Mouse (Mus musculus): ENCODE measurements around the gene Clrn1. TPM values are rescaled to one million over a fixed set of nuclear protein-coding genes. Genes with fewer than 3 reads are reported as not detected.

Clrn1 gene
- total RNA-seq, 2 experiments from 2014 or later: not detected

- no peak for DNase-seq
Measured at GRCm38 (mm10) chr3:58831586-58831985, 53.6 kb downstream of the Clrn1 start.

GRCm38 (mm10) chr3:58829926-58830325, 55.2 kb downstream of the Clrn1 start:
- DNase-seq: no peak

DNA sequence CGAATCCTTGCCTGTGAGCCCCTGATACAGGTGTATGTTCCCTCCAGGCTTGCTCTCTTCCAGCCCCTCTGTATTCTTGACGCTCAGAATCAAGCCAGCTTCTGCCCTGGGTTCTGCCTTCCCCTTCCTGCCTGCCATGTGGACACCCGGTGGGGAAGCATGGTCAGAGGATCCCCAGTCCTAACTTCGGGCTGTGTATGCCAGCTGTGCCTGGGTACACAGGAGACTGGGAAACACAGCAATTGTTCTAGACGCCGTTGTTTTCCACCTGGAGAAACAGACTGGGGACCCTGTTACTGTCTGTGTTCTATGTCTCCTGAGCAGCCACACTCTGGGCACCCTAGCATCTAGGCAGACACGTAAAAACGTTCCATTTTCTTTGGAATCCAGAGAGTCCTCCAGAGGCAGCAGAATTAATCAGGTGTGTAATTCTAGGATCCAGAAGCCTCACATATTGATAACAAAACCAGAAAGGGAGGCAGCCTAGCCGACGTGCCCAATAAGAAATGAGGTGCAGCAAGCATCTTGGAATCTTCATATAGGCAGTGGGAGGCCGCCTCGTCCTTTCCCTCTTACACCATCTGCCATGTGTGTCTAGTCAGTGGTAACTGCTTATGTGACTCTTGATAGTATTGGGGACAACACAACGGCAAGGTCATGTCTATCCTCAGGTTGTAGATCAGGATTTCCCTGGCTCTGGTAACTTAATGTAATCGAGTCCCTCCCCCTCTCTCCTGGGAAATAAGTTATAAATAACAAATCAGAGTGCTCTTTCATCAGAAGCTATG, 56.6 kb downstream of the Clrn1 start:
- no peak for DNase-seq

DNA sequence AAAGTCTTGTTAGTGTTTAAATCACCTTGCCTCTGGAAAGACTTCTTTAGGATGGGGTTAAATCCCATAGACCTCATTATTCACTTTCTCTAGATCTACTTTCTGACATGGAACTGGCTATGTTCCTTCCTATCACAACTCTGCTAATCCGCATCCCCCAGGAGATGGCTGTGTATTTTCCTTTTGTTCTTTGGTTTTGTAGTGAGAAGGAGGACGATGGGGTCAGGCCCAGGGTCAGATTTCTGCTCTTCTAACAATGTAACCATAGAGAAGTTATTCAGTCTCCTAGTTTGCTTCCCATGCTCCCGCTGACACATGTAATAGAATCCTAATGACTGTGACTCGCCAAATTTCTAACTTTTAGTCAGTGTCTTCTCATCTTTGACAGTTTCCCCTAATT, 58.9 kb downstream of the Clrn1 start:
- no peak for DNase-seq

DNA sequence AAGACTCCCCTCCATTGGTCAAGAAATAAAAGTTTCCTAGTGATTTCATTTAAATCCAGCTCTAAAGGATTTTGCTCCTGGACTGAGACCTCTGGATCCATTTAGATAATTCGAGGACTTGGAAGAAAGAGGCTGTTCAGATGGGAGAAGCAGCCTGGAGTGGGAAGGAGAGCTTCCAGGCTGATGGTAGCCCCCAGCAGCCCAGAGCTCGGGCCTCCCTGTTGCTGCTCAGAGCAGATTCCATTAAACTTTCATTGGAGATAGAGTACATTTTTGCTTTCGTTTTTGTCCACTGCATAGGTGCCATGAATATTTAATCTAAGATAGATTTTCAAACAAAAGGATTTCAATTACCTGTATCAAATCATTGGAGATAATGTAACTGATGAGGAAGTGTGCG, 62.9 kb downstream of the Clrn1 start, which contains the start of gene Mindy4b-ps:
Gene Mindy4b-ps, minus strand, starts transcription at position 101 of the 400 bp plus-strand sequence.
- no peak for DNase-seq

DNA sequence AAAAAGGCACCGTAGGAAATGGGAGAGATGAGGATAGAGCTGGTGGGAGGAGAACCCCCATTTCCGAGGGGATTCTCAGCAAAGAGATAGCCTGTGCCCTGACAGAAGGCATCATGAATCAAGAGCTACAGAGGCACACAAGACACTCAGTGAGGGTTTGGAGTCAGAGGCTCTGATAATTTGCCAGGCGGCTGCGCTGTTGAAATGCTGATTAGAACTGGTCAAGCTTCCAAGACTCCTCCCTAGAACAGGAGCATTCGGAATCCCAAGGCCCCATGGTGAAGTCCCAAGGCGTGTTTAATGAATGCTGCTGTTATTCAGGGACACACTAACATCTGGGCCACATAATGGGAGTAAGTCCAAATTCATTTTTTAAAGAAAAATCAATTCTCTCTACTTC, 67.8 kb downstream of the Clrn1 start:
- peak; percentile 12 for DNase-seq

GRCm38 (mm10) chr3:58814191-58814590, 70.9 kb downstream of the Clrn1 start:
- no peak for DNase-seq

DNA sequence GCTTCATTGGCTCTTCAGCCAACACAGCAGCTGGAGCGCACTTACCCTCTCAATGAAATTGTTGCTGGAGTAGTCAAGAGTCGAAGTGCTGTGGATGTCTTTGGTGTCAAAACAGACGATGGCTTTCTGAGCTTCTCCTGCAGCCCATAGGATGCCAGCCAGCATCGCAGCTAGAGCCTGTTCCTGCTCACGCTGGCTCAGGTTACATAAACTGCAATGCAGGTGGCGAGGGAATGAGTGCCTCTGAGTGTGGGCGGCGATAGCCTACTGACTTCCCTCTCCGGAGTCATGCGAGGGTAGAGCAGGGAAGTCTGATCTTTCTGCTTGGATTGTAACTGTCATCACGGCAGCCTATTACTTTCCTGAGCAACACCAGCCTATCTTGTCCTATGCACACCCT, 74.8 kb downstream of the Clrn1 start:
- DNase-seq: no peak

DNA sequence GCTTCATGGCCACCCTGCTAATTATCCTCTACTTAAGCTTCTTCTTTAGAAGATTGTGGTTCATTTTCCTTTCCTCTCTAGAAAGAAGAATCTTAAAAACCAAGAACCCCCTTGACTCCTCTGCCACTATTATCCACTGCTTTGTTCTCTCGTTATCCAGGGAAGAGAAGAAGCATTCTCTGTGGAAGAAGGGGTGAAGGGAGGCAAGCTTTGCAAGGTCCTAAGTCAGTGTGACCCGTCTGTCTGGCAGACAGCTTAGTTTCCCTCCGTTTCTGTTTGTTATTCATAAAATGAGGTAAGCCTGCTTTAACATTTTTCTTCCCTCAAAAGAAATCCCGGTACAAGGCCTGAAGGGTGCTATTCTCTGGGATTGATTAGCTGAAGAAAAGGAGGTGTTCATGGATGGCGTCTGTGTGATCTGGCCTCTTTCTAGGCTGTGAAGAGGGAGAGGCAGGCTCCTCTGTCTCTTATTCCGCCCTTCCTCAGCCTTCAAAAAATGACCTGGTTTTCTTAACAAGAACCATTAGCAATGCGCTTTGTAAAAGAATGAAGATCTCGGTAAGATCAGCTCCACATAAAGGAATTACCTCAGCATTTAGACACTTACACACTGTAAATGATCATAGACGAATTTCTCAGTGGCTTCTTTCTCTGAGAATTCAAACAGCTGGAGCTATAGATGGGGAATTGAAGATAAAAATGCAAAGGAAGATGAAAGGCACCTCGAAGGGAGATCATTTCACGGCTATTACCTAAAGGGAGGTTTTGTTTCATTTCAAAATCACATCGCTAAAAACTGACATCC, 75.8 kb downstream of the Clrn1 start:
- DNase-seq: no peak

- DNase-seq: no peak
Measured at GRCm38 (mm10) chr3:58808636-58809035, 76.5 kb downstream of the Clrn1 start.

DNA sequence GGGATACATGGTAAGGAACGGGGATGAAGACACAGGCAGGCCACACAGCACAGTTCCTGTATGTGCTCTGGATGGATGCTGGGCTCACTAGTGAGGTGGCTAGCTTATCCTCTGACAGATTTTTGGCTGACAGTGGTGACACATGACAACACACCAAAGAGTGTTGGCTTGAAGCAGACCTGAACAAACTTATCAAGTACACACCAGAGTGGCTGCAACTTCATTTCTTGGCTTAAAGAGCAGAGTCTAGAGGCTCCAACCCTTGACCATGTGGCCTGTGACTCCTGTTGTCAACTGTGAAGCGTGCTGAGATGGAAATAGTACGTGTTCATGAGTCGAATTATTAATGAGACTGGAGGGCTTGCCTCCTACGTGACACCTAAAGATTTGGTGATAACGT, 80.4 kb downstream of the Clrn1 start:
- no peak for DNase-seq

GRCm38 (mm10) chr3:58798676-58799075, 86.5 kb downstream of the Clrn1 start:
- DNase-seq: no peak

DNA sequence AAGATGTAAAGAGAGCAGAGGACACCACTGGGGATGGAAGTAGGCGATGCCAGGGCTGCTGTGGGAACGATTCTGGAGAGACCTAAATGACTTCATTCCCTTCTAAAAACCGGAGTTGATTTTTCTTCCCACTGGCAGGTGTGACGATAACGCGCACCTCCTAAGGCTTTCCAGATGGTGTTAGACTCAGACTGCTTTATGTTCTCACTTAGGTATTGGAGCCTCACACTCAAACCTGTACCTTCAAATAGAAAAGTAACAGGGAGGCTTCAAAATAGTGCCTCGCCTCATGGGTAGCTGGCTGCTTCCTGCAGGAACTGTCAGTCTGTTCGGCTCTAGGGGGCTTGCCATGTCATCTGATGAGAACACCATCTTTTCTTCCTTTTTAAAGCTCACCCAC, 86.9 kb downstream of the Clrn1 start:
- DNase-seq: no peak

Other genes with a start within 250 kb of the Clrn1 start
- not detected for gene Erich6, start 248.1 kb downstream of the Clrn1 start, total RNA-seq (2021)
- gene Siah2, start 192.9 kb downstream of the Clrn1 start, total RNA-seq (2021): 1 to 10 TPM; 9.0 to 9.5 TPM
- not detected for gene Mindy4b-ps, start 63.0 kb downstream of the Clrn1 start, total RNA-seq (2021)
- under 1 TPM; 0.46 to 0.77 TPM for gene Med12l, start 120.5 kb upstream of the Clrn1 start, total RNA-seq (2021)
- gene Gpr171, start 216.5 kb upstream of the Clrn1 start, total RNA-seq (2021): not detected